Mouse (Mus musculus) heart, adult 2 months (tissue): ENCODE measurements around the gene Map2k2. TPM values are rescaled to one million over a fixed set of nuclear protein-coding genes. Genes with fewer than 3 reads are reported as not detected.

ENCODE experiments used
- DNase-seq, 2 experiments: peaks; one replicate each; pipeline ENCODE4 v3.0.0; 2021
- H3K27ac ChIP-seq: fragments of 200-600 bp; 2 replicates; pipeline ENCODE4 v1.8.1; 2022
- H3K27me3 ChIP-seq: fragments of 200-500 bp; 2 replicates; pipeline ENCODE4 v1.6.1; 2012; ENCODE audit warnings: mild to moderate bottlenecking, low read length, inconsistent platforms, mixed read lengths; ENCODE audit not compliant: control insufficient read depth, insufficient read depth
- H3K36me3 ChIP-seq: fragments of 200-500 bp; 2 replicates; pipeline ENCODE4 v1.6.1; 2012; ENCODE audit warnings: low read length, inconsistent platforms; ENCODE audit not compliant: control insufficient read depth, insufficient read depth
- H3K4me1 ChIP-seq: fragments of 200-500 bp; 2 replicates; pipeline ENCODE4 v1.6.1; 2011; ENCODE audit warnings: low read length; ENCODE audit not compliant: control insufficient read depth, insufficient read depth
- H3K4me3 ChIP-seq: fragments of 200-600 bp; 2 replicates; pipeline ENCODE4 v1.8.1; 2022
- H3K79me2 ChIP-seq: fragments of 200-500 bp; replicated peaks from 2 replicates; pipeline ENCODE4 v1.6.1; 2012; ENCODE audit warnings: mild to moderate bottlenecking, inconsistent platforms, low read length, moderate library complexity, mixed read lengths; ENCODE audit not compliant: control insufficient read depth, insufficient read depth
- H3K9ac ChIP-seq: fragments of 200-500 bp; 2 replicates; pipeline ENCODE4 v1.6.1; 2012; ENCODE audit warnings: low read depth, mild to moderate bottlenecking, control low read depth, inconsistent platforms, low read length, mixed read lengths
- CTCF ChIP-seq: fragments of 200-600 bp; IDR thresholded peaks from 2 replicates; pipeline ENCODE4 v1.8.1; 2022; ENCODE audit warnings: antibody characterized with exemption, mild to moderate bottlenecking, moderate library complexity
- EP300 ChIP-seq: fragments of 200-500 bp; IDR thresholded peaks from 2 replicates; pipeline ENCODE4 v1.6.1; 2011; ENCODE audit warnings: low read depth, low read length, control low read depth; ENCODE audit not compliant: insufficient read depth
- POLR2A ChIP-seq: fragments of 200-500 bp; IDR thresholded peaks from 2 replicates; pipeline ENCODE4 v1.6.1; 2011; ENCODE audit warnings: mild to moderate bottlenecking, low read depth, low read length, control low read depth; ENCODE audit not compliant: insufficient read depth
- WGBS: fragments of 180-500 bp; shearing (Covaris S2); methylation state at CpG from one replicate; pipeline ENCODE4 v1.1.7; 2018; 5-methylcytosine and 5-hydroxymethylcytosine counted together
- intact Hi-C: fragments of 180-260 bp; cut with DNase I; formaldehyde crosslinking; loops from one replicate; pipeline ENCODE4 v1.15.1; 2025
- polyA plus RNA-seq: library from polyadenylated mRNA; depleted of rRNA; stranded (reverse); fragments of >200 nt; gene quantifications from 2 replicates; pipeline ENCODE4 v1.2.3, GENCODE M21; 2012
- total RNA-seq, 2 experiments: library from RNA; stranded (reverse); gene quantifications; 2 replicates each; pipeline ENCODE4 v1.2.3; 2021

The Map2k2 gene
- total and polyA plus RNA-seq, 3 experiments: 115 to 123 (median 116) TPM

DNA sequence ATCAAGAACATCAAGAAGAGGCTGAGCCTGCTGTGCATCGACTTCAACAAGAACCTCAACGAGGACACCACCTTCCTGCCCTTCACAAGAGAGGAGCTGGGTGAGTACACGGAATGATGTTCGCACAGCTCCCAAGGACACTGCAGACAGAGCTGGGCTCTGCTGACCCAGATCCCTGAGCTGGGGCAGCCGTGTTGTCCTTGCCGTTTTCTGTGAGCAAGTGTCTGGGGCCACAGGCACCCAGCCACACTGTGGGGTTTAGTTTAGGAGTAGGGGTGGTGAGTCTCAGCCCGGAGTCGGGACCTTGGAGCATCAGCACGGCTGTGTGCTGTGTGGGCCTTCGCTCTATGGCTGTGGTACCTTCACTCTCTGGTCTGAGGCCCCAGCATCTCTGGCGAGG, 27.8 kb upstream of the Map2k2 start:
- Histone ChIP-seq H3K4me3 (no peak overlapping the region), H3K79me2 (no peaks in the 10 kb centered on the region), H3K4me1 (no peaks in the 10 kb centered on the region), H3K9ac (no peak overlapping the region), H3K36me3 (no peaks in the 10 kb centered on the region), H3K27ac (no peak overlapping the region), H3K27me3 (no peaks in the 10 kb centered on the region)
- no peak for TF ChIP-seq CTCF
- TF ChIP-seq EP300: no peak
- no peak for TF ChIP-seq POLR2A
- DNase-seq: no peak
- intact Hi-C loops: no loop called here
- WGBS: 93% methylated on average over 11 of the region's 11 CpGs

DNA sequence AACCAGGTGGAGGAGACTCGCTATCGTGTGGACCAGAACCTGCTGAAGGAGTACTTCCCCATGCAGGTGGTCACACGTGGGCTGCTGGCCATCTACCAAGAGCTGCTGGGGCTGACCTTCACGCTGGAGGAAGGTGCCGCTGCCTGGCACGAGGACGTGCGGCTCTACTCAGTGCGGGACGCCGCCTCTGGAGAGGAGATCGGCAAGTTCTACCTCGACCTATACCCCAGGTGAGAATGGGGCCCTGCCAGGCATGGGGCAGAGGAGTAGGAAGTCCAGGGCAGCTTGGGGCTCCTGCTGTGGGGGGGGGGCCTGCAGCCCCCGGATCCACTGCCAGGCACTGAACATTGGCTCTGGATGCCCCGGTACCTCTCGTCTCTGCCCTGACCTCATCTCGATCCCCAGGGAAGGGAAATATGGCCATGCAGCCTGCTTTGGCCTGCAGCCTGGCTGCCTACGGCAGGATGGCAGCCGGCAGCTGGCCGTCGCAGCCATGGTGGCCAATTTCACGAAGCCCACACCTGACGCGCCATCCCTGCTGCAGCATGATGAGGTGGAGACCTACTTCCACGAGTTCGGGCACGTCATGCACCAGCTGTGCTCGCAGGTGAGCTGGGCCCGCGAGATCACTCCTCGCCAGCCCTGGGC, 25.6 kb upstream of the Map2k2 start:
- Histone ChIP-seq H3K36me3 (no peaks in the 10 kb centered on the region), H3K27me3 (no peaks in the 10 kb centered on the region), H3K9ac (no peak overlapping the region), H3K4me3 (no peak overlapping the region), H3K4me1 (no peaks in the 10 kb centered on the region), H3K79me2 (no peaks in the 10 kb centered on the region), H3K27ac (no peak overlapping the region)
- intact Hi-C loops: no loop called here
- WGBS: 94% methylated on average over 31 of the region's 31 CpGs
- no peak for DNase-seq
- TF ChIP-seq EP300 (no peak), POLR2A (no peak), CTCF (no peak)

DNA sequence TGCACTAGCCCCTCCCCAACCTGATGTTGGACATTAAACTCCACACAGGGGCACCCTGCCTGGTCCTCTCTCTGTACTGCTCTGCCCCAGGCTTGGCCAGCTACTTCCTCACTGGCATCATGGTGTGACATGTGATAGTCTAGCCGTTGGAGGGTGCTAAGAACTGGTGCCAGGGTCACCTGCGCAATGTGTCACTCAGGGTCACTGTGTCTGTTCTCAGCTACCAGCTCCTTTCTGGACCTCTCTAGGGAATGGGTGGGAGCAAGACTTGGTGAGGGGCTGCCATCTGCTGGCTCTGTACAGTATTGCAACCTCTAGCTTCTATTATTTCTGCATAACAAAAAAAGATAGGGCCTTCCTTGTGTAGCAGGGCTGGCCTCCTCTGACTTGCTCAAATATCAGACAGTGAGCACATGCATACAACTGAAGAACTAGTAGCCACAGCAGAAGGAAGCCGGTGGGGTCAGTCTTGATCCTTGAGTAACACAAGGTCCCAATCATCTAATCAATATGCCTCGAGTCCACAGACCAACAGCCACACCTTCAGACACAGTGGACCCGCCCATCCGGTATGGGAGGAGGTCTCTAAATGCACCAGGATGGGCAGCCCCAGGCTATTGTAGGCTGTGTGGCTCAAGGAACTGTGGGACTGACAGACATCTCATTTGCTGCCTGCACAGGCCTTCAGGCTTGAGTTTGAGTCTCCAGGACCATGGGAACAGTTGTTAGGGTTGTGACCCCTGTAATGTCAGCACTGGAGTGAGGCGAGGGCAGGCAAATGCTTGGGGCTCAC, 23.4 kb upstream of the Map2k2 start:
- no peak overlapping the region for H3K27ac ChIP-seq
- no peaks in the 10 kb centered on the region for H3K4me1 ChIP-seq
- intact Hi-C loops: loop anchor here (1.0 to 2.0 kb wide), 2 partner anchors 66 to 84 kb away; no protein-coding TSS in a partner anchor
- no peaks in the 10 kb centered on the region for H3K79me2 ChIP-seq
- WGBS: 64% methylated on average over 7 of the region's 7 CpGs
- H3K4me3 ChIP-seq: no peak overlapping the region
- H3K27me3 ChIP-seq: no peaks in the 10 kb centered on the region
- no peak overlapping the region for H3K9ac ChIP-seq
- peak; percentile 67 to 76 for DNase-seq
- peak; percentile 91 for TF ChIP-seq CTCF
- TF ChIP-seq EP300: peak; percentile 86
- TF ChIP-seq POLR2A: no peak
- no peaks in the 10 kb centered on the region for H3K36me3 ChIP-seq

- Histone ChIP-seq H3K79me2 (no peaks in the 10 kb centered on the region), H3K27ac (no peak overlapping the region), H3K4me3 (no peak overlapping the region), H3K36me3 (no peaks in the 10 kb centered on the region), H3K4me1 (no peaks in the 10 kb centered on the region), H3K27me3 (no peaks in the 10 kb centered on the region), H3K9ac (no peak overlapping the region)
- WGBS: 50% methylated on average over 2 of the region's 2 CpGs
- intact Hi-C loops: loop anchor here (2.0 kb wide), 1 partner anchor 88 kb away; no protein-coding TSS in a partner anchor
- TF ChIP-seq EP300 (no peak), CTCF (peak; percentile 60)
- DNase-seq: no peak
Observed at GRCm38 (mm10) chr10:81087021-81087420, 18.7 kb upstream of the Map2k2 start.

DNA sequence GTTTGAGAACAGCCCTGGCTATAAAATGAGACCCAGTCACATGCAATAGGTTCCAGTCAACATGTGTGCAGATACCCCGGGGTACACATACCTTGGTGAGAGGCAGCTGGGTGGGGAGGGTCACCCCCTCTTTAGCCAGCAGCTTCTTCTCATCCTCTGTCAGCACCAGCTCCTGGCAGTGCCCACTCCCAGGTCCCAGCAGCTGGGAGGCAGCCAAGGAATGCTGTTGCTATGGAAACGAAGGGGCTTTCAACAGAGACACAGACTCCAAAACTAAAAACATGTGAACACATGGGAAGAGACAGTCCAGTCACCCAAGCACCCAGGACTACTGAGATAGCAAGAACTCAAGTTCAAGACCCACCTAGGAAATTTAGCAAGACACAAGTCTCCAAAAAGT, 16.5 kb upstream of the Map2k2 start:
- intact Hi-C loops: no loop called here
- no peak overlapping the region for H3K27ac ChIP-seq
- H3K4me1 ChIP-seq: no peaks in the 10 kb centered on the region
- H3K27me3 ChIP-seq: no peaks in the 10 kb centered on the region
- no peaks in the 10 kb centered on the region for H3K79me2 ChIP-seq
- DNase-seq: no peak
- no peak overlapping the region for H3K4me3 ChIP-seq
- 38% methylated on average over 2 of the region's 2 CpGs for WGBS
- no peaks in the 10 kb centered on the region for H3K36me3 ChIP-seq
- no peak overlapping the region for H3K9ac ChIP-seq
- TF ChIP-seq CTCF (no peak), EP300 (no peak), POLR2A (no peak)

GRCm38 (mm10) chr10:81090621-81091020, 15.1 kb upstream of the Map2k2 start:
- Histone ChIP-seq H3K27ac (no peak overlapping the region), H3K36me3 (no peaks in the 10 kb centered on the region), H3K79me2 (no peaks in the 10 kb centered on the region), H3K4me3 (no peak overlapping the region), H3K4me1 (no peaks in the 10 kb centered on the region), H3K27me3 (no peaks in the 10 kb centered on the region), H3K9ac (no peak overlapping the region)
- TF ChIP-seq EP300 (no peak), CTCF (no peak), POLR2A (no peak)
- WGBS: 73% methylated on average over 7 of the region's 7 CpGs
- intact Hi-C loops: no loop called here
- no peak for DNase-seq
